In genomic region chr12:54196881-54197280, GRCm38 (mm10) we compare ENCODE assay signal across 16 mouse cellular contexts. TPM values are rescaled to one million over a fixed set of nuclear protein-coding genes. Genes with fewer than 3 reads are reported as not detected.
DNase-seq lines count a peak whose midpoint lies in the region; ATAC-seq and TF ChIP-seq lines count a peak whose summit lies in the region.
"Had no signal": no experiment of that assay in that cellular context is flagged by ENCODE, and none has a peak within 500 bp of the region (broad histone marks: within the 10 kb centered on the region; RNA-seq: fewer than 3 reads in every experiment).

No protein-coding gene starts in this region.

- no peak for DNase-seq in heart, postnatal 36 days
- DNase-seq in lung, embryonic 14.5 days, result no peak
- no peak for DNase-seq in lung, adult 2 months
- peak; percentile 14 for DNase-seq in 416B (ENCODE audit: low read depth)
- DNase-seq in hindbrain, postnatal 0 days (ENCODE audit: low spot score), result no peak
- DNase-seq in layer of hippocampus, adult 18-20 months (ENCODE audit: low spot score in 2 of 2), result no peak
- no peak for DNase-seq in ovary, postnatal 14 days (ENCODE audit: low spot score)
- DNase-seq: B cell, adult 2 months; cerebellum, adult 8-10 months; gastrocnemius, adult 2 months; lung, postnatal 10 days; right cerebral cortex, postnatal 14 days had no signal

- no peaks in the 10 kb centered on the region for H3K9me3 ChIP-seq in heart, embryonic 14.5 days (ENCODE audit: control insufficient read depth, low read length)
- H3K9me3 ChIP-seq in lung, embryonic 14.5 days (ENCODE audit: low read depth, low read length), result no peaks in the 10 kb centered on the region
- no peaks in the 10 kb centered on the region for H3K9me3 ChIP-seq in hindbrain, postnatal 0 days (ENCODE audit: low read length)
- H3K9me3 ChIP-seq: heart, embryonic 12.5 days; neural tube, embryonic 12.5 days had no signal

- H3K27ac ChIP-seq in heart, embryonic 14.5 days (replicated peaks in 1 of 2; ENCODE audit: control insufficient read depth in 1 of 2, insufficient read depth in 1 of 2, low read depth in 2 of 2, low read length in 2 of 2), result no peak overlapping the region
- no peak overlapping the region for H3K27ac ChIP-seq in lung, embryonic 14.5 days (ENCODE audit: low read depth)
- H3K27ac ChIP-seq in hindbrain, postnatal 0 days, result no peak overlapping the region
- H3K27ac ChIP-seq: gastrocnemius, adult 2 months; neural tube, embryonic 12.5 days had no signal

- no peak for TF ChIP-seq CTCF in lung, embryonic 14.5 days (IDR thresholded peaks at IDR 0.05; ENCODE audit: low read depth)
- no peak for TF ChIP-seq CTCF in lung, adult 2 months (IDR thresholded peaks at IDR 0.05; ENCODE audit: insufficient read depth, low read length)
- TF ChIP-seq CTCF in hindbrain, postnatal 0 days (IDR thresholded peaks at IDR 0.05; ENCODE audit: low read depth), result no peak

- H3K4me2 ChIP-seq in heart, embryonic 14.5 days (ENCODE audit: low read length), result peak overlapping the region; percentile 47
- H3K4me2 ChIP-seq in lung, embryonic 14.5 days, result 0 out of 2 replicates have a peak overlapping the region, but pooled peaks have one; percentile 1
- peak overlapping the region; percentile 45 for H3K4me2 ChIP-seq in hindbrain, postnatal 0 days (ENCODE audit: low read depth, low read length)
- H3K4me2 ChIP-seq: neural tube, embryonic 12.5 days had no signal

- 84% methylated on average over 8 of the region's 8 CpGs for WGBS in heart, embryonic 14.5 days
- 78% methylated on average over 8 of the region's 8 CpGs for WGBS in lung, embryonic 14.5 days
- 79% methylated on average over 8 of the region's 8 CpGs for WGBS in lung, adult 2 months
- 50% methylated on average over 8 of the region's 8 CpGs for WGBS in hindbrain, postnatal 0 days

- H3K4me3 ChIP-seq in heart, embryonic 14.5 days (ENCODE audit: control insufficient read depth in 1 of 2, insufficient read depth in 1 of 2, low read depth in 1 of 2, low read length in 2 of 2), result no peak overlapping the region
- no peak overlapping the region for H3K4me3 ChIP-seq in lung, embryonic 14.5 days (ENCODE audit: low read depth, low read length)
- H3K4me3 ChIP-seq in lung, adult 2 months (replicated peaks; ENCODE audit: extremely low read depth, low read depth, low read length), result no peak overlapping the region
- no peak overlapping the region for H3K4me3 ChIP-seq in hindbrain, postnatal 0 days (ENCODE audit: low read length)
- H3K4me3 ChIP-seq: heart, embryonic 12.5 days; neural tube, embryonic 12.5 days had no signal

- intact Hi-C loops in heart, postnatal 36 days (cut with DNase I), result no loop called here

- H3K9ac ChIP-seq in heart, embryonic 14.5 days (ENCODE audit: low read length), result no peak overlapping the region
- H3K9ac ChIP-seq in lung, embryonic 14.5 days, result no peak overlapping the region
- no peak overlapping the region for H3K9ac ChIP-seq in hindbrain, postnatal 0 days (replicated peaks; ENCODE audit: low read length)
- H3K9ac ChIP-seq: heart, embryonic 12.5 days; neural tube, embryonic 12.5 days had no signal

- ATAC-seq in heart, embryonic 14.5 days (ENCODE audit: insufficient number of reproducible peaks, insufficient read depth, low FRiP score, low read depth), result no peak
- no peak for ATAC-seq in lung, embryonic 14.5 days (ENCODE audit: insufficient read depth)
- no peak for ATAC-seq in hindbrain, postnatal 0 days
- ATAC-seq: activated CD4-positive, CD25-positive, alpha-beta regulatory T cell, adult 4 months had no signal

- H3K4me1 ChIP-seq in heart, embryonic 14.5 days (ENCODE audit: control insufficient read depth in 2 of 2, insufficient read depth in 2 of 2, low read length in 2 of 2), result peaks cover 12 to 48% of the 10 kb centered on the region in 2 experiments
- H3K4me1 ChIP-seq in lung, embryonic 14.5 days (ENCODE audit: insufficient read depth), result peaks cover 20% of the 10 kb centered on the region
- H3K4me1 ChIP-seq in lung, adult 2 months (ENCODE audit: control insufficient read depth, insufficient read depth, low read length), result peaks cover 3% of the 10 kb centered on the region; the same call in 1 of the 2 replicates
- H3K4me1 ChIP-seq in hindbrain, postnatal 0 days (ENCODE audit: insufficient read depth, low read length), result peaks cover 24% of the 10 kb centered on the region; the same call in 1 of the 2 replicates

- H3K36me3 ChIP-seq in heart, embryonic 14.5 days (ENCODE audit: control insufficient read depth, insufficient read depth, low read length), result no peaks in the 10 kb centered on the region
- H3K36me3 ChIP-seq in lung, embryonic 14.5 days (ENCODE audit: insufficient read depth), result no peaks in the 10 kb centered on the region
- H3K36me3 ChIP-seq in hindbrain, postnatal 0 days (ENCODE audit: insufficient read depth, low read length), result no peaks in the 10 kb centered on the region
- H3K36me3 ChIP-seq: heart, embryonic 12.5 days; neural tube, embryonic 12.5 days had no signal

- no peak for TF ChIP-seq POLR2A in lung, adult 2 months (IDR thresholded peaks at IDR 0.05; ENCODE audit: borderline replicate concordance, extremely low read depth, low read depth, low read length)

- H3K27me3 ChIP-seq in heart, embryonic 14.5 days (ENCODE audit: control insufficient read depth, insufficient read depth, low read length), result no peaks in the 10 kb centered on the region
- peaks cover 5% of the 10 kb centered on the region; the same call in 1 of the 2 replicates for H3K27me3 ChIP-seq in lung, embryonic 14.5 days (ENCODE audit: insufficient read depth, low read length)
- no peaks in the 10 kb centered on the region for H3K27me3 ChIP-seq in hindbrain, postnatal 0 days (ENCODE audit: insufficient read depth, low read length)
- H3K27me3 ChIP-seq: heart, embryonic 12.5 days had no signal

RNA-seq across cellular contexts. Expression of gene Egln3, which starts 6.8 kb away (rescaled TPM):
- polyA plus RNA-seq in heart, embryonic 14.5 days (2014; fragmentation: Nextera tagmentation; extraction: Ambion mirVana), result 13.8 and 14.9 TPM in 2 replicates
- 10 to 100 TPM; 56.1 to 78.5 TPM for total RNA-seq in heart, postnatal 36 days (2021)
- 11.4 and 15.5 TPM in 2 replicates for polyA plus RNA-seq in lung, embryonic 14.5 days (2014; fragmentation: Nextera tagmentation; extraction: Ambion mirVana)
- 1.9 and 9.2 TPM in 2 replicates for polyA plus RNA-seq in lung, adult 2 months (2012; rRNA removed)
- 8.3 and 8.5 TPM in 2 replicates for total RNA-seq in hindbrain, postnatal 0 days (2014; rRNA removed)
- 5.4 and 5.8 TPM in 2 replicates for polyA plus RNA-seq in hindbrain, postnatal 0 days (2015; fragmentation: Nextera tagmentation; extraction: Ambion mirVana)
- 1 to 10 TPM; 5.5 TPM for total RNA-seq in layer of hippocampus, adult 18-20 months (2021)
